Mouse (Mus musculus): ENCODE data around the gene Rab3gap1. TPM values are rescaled to one million over a fixed set of nuclear protein-coding genes. Genes with fewer than 3 reads are reported as not detected.

The Rab3gap1 gene
- 20.6 and 22.9 TPM in 2 replicates for polyA plus RNA-seq (2012; ENCODE audit: insufficient read depth, insufficient read length, missing spikeins)

DNA sequence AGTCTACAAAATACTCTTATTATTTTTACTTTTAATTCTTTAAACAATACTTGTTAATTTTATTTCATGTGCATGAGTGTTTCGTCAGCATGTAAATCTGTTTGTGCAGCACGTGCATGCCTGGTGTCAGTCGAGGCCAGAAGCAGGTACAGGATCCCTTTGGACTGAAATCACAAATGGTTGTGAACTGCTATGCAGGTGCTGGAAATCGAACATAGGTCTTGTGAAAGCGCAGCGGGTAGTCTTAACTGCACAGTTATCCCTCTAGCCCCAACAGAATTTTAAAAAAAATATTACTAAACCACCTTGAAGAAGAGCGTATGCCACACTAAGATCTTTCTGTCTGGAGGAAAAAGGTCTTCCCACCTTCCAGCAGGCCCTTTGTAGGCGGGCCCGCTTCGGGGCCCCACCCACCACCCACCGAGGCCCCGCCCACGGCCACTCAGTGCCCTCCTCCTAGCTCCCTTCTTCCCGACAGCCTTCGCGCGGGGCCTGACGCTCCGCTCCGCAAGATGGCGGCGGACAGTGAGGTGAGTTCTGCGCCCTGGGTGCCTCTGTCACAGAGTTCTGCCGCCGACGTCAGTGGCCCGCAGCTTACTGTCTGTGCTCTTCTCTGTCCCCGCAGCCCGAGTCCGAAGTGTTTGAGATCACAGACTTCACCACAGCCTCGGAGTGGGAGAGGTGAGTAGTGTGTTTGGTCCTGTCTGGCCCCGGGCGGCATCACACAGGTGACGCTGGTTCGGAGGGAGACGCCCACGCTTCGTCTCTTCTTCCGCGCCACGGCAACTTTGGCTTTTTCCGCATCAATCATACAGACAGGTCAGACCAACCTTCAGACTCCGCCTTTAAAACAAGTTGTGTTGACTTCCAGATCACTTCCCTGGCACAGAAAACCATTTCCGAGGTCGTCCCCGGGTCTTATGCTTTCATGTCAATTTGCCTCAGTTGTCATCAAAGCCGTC lies at the start of gene Rab3gap1:
Rab3gap1 (plus strand) TSS at position 474 of the 962 bp plus-strand sequence.
- Histone ChIP-seq H3K27ac (ENCODE audit: insufficient read depth, low read depth, low read length) (peak within 1 kb of the TSS; percentile 36; the same call in 1 of the 2 replicates), H3K4me1 (ENCODE audit: control insufficient read depth, insufficient read depth, low read length) (peaks cover 7% of the 10 kb centered on the region), H3K4me3 (ENCODE audit: insufficient read depth, low read length) (peak within 1 kb of the TSS; percentile 97)
- TF ChIP-seq CTCF (IDR thresholded peaks at IDR 0.05; ENCODE audit: low read depth, low read length) (no peak), POLR2A (IDR thresholded peaks at IDR 0.05; ENCODE audit: borderline replicate concordance, low read depth, low read length) (peak; percentile 60; the same call in 1 of the 2 replicates)

DNA sequence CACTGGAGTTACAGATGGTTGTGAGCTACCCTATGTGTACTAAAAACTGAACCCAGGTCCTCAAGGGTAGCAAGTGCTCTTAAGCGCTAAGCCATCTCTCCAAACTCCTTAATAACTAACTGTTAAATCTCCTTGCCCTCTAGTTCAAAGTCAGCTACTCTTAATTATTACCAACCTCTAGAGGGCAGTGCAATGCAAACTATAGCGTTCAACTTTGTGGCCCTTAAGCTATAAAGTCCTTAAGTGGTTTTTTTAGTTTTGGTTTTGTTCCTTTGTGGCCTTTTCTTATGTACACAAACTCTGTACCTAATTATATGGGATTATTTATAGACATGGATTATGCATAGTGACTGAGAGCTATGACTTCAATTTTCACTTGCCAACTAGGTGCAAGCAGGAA lies 41.2 kb upstream of the Rab3gap1 start:
- no peaks in the 10 kb centered on the region for H3K4me1 ChIP-seq (ENCODE audit: control insufficient read depth, insufficient read depth, low read length)

DNA sequence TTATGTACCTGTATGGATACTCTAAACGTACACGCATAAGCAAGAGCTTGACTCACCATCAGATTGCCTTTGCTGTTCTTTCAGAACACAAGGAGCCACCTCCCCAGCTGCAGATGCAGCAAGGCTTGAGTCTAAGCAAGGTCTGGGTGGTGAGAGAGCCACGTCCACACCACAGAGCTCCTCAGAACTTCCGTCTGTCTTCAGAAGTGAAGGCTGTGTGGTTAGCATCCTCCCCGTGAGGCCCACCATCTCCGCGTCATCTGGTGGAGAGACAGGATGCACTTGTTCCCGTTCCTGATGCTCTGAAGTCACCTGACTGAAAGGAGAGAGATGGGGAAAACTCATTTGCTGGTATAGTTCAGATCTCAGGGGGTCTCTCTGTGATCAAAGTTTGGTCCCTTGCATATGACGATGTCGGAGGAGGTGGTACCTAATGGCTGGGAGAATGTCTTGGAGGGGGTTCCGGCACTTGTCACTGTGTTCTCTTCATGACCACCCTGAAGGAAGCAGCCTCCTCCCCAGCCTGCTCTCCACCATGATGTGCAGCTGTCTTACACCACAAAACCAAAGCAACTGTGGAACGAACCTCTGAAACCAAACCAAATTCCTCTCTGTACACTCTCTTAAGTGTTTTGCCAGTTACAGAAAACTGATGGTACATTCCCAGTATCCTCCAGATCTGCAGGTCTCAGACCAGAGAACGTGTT lies 38.2 kb upstream of the Rab3gap1 start:
- no peak for TF ChIP-seq CTCF (IDR thresholded peaks at IDR 0.05; ENCODE audit: low read depth, low read length)
- TF ChIP-seq POLR2A (IDR thresholded peaks at IDR 0.05; ENCODE audit: borderline replicate concordance, low read depth, low read length) = no peak
- Histone ChIP-seq H3K4me1 (ENCODE audit: control insufficient read depth, insufficient read depth, low read length) (no peaks in the 10 kb centered on the region), H3K4me3 (ENCODE audit: insufficient read depth, low read length) (no peak overlapping the region), H3K27ac (ENCODE audit: insufficient read depth, low read depth, low read length) (no peak overlapping the region)

More for the DNA sequence above, 41.2 kb upstream of the Rab3gap1 start:
- Histone ChIP-seq H3K4me3 (ENCODE audit: insufficient read depth, low read length) (no peak overlapping the region), H3K27ac (ENCODE audit: insufficient read depth, low read depth, low read length) (no peak overlapping the region)
- TF ChIP-seq POLR2A (IDR thresholded peaks at IDR 0.05; ENCODE audit: borderline replicate concordance, low read depth, low read length) (no peak), CTCF (IDR thresholded peaks at IDR 0.05; ENCODE audit: low read depth, low read length) (no peak)

DNA sequence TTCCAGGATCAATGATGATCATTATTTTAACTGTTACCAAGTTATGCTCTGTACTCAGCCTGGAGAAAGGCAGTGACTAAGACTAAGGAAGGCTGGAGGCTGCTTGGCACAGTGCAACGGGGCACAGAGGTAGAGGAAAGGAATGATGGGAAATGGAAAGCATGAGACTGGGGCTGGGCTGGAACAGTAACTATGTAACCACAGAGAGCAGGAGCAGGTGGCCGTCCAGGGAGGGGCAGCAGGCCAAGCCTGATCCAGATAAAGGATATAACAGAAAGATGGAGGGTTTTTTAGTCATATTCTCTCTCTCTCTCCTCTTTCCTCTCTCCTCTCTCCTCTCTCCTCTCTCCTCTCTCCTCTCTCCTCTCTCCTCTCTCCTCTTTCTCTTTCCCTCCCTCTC lies 34.9 kb upstream of the Rab3gap1 start:
- H3K27ac ChIP-seq (ENCODE audit: insufficient read depth, low read depth, low read length) = no peak overlapping the region
- peaks cover 4% of the 10 kb centered on the region; the same call in 1 of the 2 replicates for H3K4me1 ChIP-seq (ENCODE audit: control insufficient read depth, insufficient read depth, low read length)
- H3K4me3 ChIP-seq (ENCODE audit: insufficient read depth, low read length) = no peak overlapping the region
- TF ChIP-seq POLR2A (IDR thresholded peaks at IDR 0.05; ENCODE audit: borderline replicate concordance, low read depth, low read length) (no peak), CTCF (IDR thresholded peaks at IDR 0.05; ENCODE audit: low read depth, low read length) (no peak)

DNA sequence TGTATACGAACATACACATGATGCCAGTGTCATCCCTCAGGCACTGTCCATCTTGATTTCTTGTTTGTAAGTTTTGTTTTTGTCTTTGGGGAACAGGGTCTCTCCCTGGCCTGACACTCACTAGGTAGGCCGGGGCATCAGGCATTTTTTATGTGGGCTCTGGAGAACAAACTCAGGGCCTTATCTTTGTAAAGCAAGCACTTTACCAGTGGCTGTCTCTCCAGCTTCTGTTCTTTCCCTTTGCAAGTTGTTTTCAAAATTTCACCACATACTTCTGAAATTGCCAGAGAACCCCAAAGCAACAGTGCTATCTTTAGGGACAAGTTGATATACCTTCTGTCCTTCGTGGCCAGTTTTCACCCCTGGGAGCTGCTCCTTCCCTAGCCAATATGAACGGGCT lies 34.4 kb upstream of the Rab3gap1 start:
- no peak for TF ChIP-seq CTCF (IDR thresholded peaks at IDR 0.05; ENCODE audit: low read depth, low read length)
- no peak for TF ChIP-seq POLR2A (IDR thresholded peaks at IDR 0.05; ENCODE audit: borderline replicate concordance, low read depth, low read length)
- Histone ChIP-seq H3K27ac (ENCODE audit: insufficient read depth, low read depth, low read length) (no peak overlapping the region), H3K4me1 (ENCODE audit: control insufficient read depth, insufficient read depth, low read length) (peaks cover 4% of the 10 kb centered on the region; the same call in 1 of the 2 replicates)

DNA sequence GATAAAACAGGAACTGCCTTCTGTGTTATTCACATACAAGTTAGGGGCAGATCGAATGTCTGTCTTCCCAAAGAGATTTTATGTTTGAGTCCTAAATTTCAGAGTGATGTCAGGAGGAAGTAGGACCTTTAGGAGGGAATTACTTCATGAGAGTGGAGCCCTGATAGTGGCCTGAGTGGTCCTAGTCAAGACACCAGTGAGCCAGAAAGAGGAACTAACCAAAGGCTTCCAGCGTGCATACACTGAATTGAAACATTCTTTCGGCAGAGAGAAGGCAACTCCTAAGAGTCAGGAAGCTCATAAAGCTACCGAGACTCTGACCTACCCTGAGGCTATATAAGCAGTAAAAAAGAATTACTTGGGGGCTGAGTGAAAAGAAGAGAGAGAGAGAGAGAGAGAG lies 32.0 kb upstream of the Rab3gap1 start:
- no peak for TF ChIP-seq CTCF (IDR thresholded peaks at IDR 0.05; ENCODE audit: low read depth, low read length)
- no peak for TF ChIP-seq POLR2A (IDR thresholded peaks at IDR 0.05; ENCODE audit: borderline replicate concordance, low read depth, low read length)
- no peak overlapping the region for H3K4me3 ChIP-seq (ENCODE audit: insufficient read depth, low read length)
- peaks cover 4% of the 10 kb centered on the region; the same call in 1 of the 2 replicates for H3K4me1 ChIP-seq (ENCODE audit: control insufficient read depth, insufficient read depth, low read length)
- H3K27ac ChIP-seq (ENCODE audit: insufficient read depth, low read depth, low read length) = no peak overlapping the region

More for the DNA sequence above, 34.4 kb upstream of the Rab3gap1 start:
- H3K4me3 ChIP-seq (ENCODE audit: insufficient read depth, low read length) = no peak overlapping the region

DNA sequence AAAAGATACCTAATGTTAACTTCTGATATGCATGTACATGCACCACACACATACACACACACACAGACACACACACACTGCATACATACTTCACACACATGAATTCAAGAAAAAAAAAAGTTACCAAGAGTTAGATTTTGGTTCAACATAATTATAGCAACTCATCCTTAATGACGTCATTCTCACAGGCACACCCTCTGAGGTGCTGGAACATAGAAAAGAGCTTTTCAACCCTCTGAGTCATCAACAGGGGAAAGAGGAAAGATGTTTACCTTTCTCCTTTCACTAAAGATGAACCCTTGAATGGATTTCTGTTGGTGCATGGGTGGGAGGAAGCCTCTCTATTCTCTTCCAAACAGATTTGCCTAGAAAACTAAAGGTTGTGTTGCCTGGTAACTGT lies 30.0 kb upstream of the Rab3gap1 start:
- Histone ChIP-seq H3K4me3 (ENCODE audit: insufficient read depth, low read length) (no peak overlapping the region), H3K4me1 (ENCODE audit: control insufficient read depth, insufficient read depth, low read length) (peaks cover 4% of the 10 kb centered on the region; the same call in 1 of the 2 replicates), H3K27ac (ENCODE audit: insufficient read depth, low read depth, low read length) (no peak overlapping the region)
- TF ChIP-seq CTCF (IDR thresholded peaks at IDR 0.05; ENCODE audit: low read depth, low read length) = no peak
- TF ChIP-seq POLR2A (IDR thresholded peaks at IDR 0.05; ENCODE audit: borderline replicate concordance, low read depth, low read length) = no peak

DNA sequence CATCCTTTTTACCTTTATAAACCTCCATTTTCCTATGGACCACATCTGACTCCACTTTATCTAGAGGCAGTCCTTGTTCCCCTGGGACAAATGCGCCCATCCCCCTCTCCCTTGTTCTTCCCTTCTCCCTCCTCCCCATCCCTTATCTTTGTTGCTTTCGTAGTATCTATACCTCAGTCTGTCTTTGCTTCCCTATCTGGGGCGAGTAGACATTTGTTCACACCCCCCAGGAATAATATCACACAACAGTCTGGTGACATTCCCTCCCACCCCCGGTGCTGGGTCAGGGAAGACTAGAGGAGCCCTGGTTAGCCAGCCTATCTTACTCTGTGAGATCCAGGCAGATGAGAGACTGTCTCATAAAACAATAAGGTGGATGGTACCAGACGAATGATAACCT lies 23.1 kb upstream of the Rab3gap1 start:
- TF ChIP-seq POLR2A (IDR thresholded peaks at IDR 0.05; ENCODE audit: borderline replicate concordance, low read depth, low read length) (no peak), CTCF (IDR thresholded peaks at IDR 0.05; ENCODE audit: low read depth, low read length) (no peak)
- Histone ChIP-seq H3K4me1 (ENCODE audit: control insufficient read depth, insufficient read depth, low read length) (peaks cover 8% of the 10 kb centered on the region), H3K4me3 (ENCODE audit: insufficient read depth, low read length) (no peak overlapping the region), H3K27ac (ENCODE audit: insufficient read depth, low read depth, low read length) (no peak overlapping the region)

DNA sequence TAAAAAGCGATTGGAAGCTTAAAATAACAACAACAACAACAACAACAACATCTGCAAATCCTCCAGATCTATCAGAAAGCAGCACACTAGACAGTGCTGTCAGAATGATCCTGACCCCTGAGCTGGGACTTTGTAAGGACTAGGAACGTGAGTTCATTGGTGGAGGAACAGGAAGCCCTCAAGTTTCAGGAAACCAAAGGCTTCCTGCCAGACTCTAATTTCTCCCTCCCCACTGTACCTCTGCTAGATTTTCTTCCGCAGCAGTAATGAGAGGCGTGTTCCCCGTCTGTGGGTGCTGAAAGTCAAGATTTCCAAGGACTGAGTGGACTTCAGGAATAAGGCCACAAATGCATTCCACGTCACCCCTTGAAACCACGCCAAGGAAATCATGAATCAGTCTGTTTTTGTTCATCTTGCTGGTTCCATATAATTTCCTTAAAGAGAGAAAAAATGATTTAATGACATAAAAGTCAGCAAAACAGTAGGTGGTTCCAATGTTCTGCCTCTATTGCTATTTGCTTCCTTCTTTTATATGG lies 18.4 kb upstream of the Rab3gap1 start:
- Histone ChIP-seq H3K4me3 (ENCODE audit: insufficient read depth, low read length) (no peak overlapping the region), H3K27ac (ENCODE audit: insufficient read depth, low read depth, low read length) (peak overlapping the region; percentile 61), H3K4me1 (ENCODE audit: control insufficient read depth, insufficient read depth, low read length) (peaks cover 11% of the 10 kb centered on the region)
- TF ChIP-seq POLR2A (IDR thresholded peaks at IDR 0.05; ENCODE audit: borderline replicate concordance, low read depth, low read length) (no peak), CTCF (IDR thresholded peaks at IDR 0.05; ENCODE audit: low read depth, low read length) (no peak)

Data from bone marrow macrophage, adult 2 months (primary cell).